Mouse (Mus musculus) lung, postnatal 0 days (tissue): Measurements from ENCODE around the gene Gm17662. TPM values are rescaled to one million over a fixed set of nuclear protein-coding genes. Genes with fewer than 3 reads are reported as not detected.

ENCODE experiments used
- ATAC-seq: fragments of 200-750 bp; cut with Nextera tagmentation; 2 replicates; pipeline ENCODE4 v1.8.0; 2017; ENCODE audit warnings: moderate library complexity
- DNase-seq: peaks from one replicate; pipeline ENCODE4 v3.0.0-alpha.2; 2016; ENCODE audit warnings: low spot score
- H3K27ac ChIP-seq: fragments of 300-500 bp; sonication (generic); 2 replicates; pipeline ENCODE4 v1.5.1; 2014; ENCODE audit warnings: antibody characterized with exemption, mild to moderate bottlenecking, low read length, mixed read lengths
- H3K27me3 ChIP-seq: fragments of 300-500 bp; sonication (generic); replicated peaks from 2 replicates; pipeline ENCODE4 v1.6.1; 2014; ENCODE audit warnings: low read length, mixed read lengths; ENCODE audit not compliant: insufficient read depth
- H3K36me3 ChIP-seq: fragments of 300-500 bp; sonication (generic); 2 replicates; pipeline ENCODE4 v1.6.1; 2014; ENCODE audit warnings: low read length, mixed read lengths; ENCODE audit not compliant: insufficient read depth
- H3K4me1 ChIP-seq: fragments of 300-500 bp; sonication (generic); 2 replicates; pipeline ENCODE4 v1.6.1; 2014; ENCODE audit warnings: antibody characterized with exemption, low read depth, low read length, mixed read lengths; ENCODE audit not compliant: insufficient read depth
- H3K4me2 ChIP-seq: fragments of 300-500 bp; sonication (generic); replicated peaks from 2 replicates; pipeline ENCODE4 v1.6.1; 2014; ENCODE audit warnings: low read depth, mild to moderate bottlenecking, low read length, moderate library complexity, mixed read lengths
- H3K4me3 ChIP-seq: fragments of 300-500 bp; sonication (generic); 2 replicates; pipeline ENCODE4 v1.5.1; 2014; ENCODE audit warnings: low read depth, low read length
- H3K9ac ChIP-seq: fragments of 300-500 bp; sonication (generic); replicated peaks from 2 replicates; pipeline ENCODE4 v1.6.1; 2014; ENCODE audit warnings: low read depth, mild to moderate bottlenecking
- H3K9me3 ChIP-seq: fragments of 300-500 bp; sonication (generic); 2 replicates; pipeline ENCODE4 v1.6.1; 2016; ENCODE audit warnings: low read length, mixed read lengths
- CTCF ChIP-seq: IDR thresholded peaks from 2 replicates; pipeline ENCODE4 v1.5.1; 2016; ENCODE audit warnings: antibody characterized with exemption, mild to moderate bottlenecking
- EP300 ChIP-seq: IDR thresholded peaks from 2 replicates; pipeline ENCODE4 v1.6.1; 2016; ENCODE audit warnings: antibody characterized with exemption, mild to moderate bottlenecking, control low read depth
- WGBS: fragments of 180-500 bp; shearing (Covaris S2); extraction: QIAGEN DNeasy Blood & Tissue Kit; methylation state at CpG from one replicate; pipeline ENCODE4 v1.1.7; 2014; 5-methylcytosine and 5-hydroxymethylcytosine counted together
- polyA plus RNA-seq: library from polyadenylated mRNA; unstranded; fragments of >200 nt; fragmentation: Nextera tagmentation; extraction: Ambion mirVana; gene quantifications from 2 replicates; pipeline ENCODE4 v1.2.1, GENCODE M21; 2015

The Gm17662 gene
- polyA plus RNA-seq, 1 experiment from 2014 or later: not detected

GRCm38 (mm10) chr4:104870196-104870595 lies 13.1 kb downstream of the Gm17662 start:
- Histone ChIP-seq H3K27ac (no peak overlapping the region), H3K27me3 (no peaks in the 10 kb centered on the region), H3K4me3 (no peak overlapping the region), H3K4me2 (no peak overlapping the region), H3K9me3 (no peaks in the 10 kb centered on the region), H3K36me3 (no peaks in the 10 kb centered on the region), H3K4me1 (no peaks in the 10 kb centered on the region), H3K9ac (no peak overlapping the region)
- no peak for ATAC-seq
- TF ChIP-seq EP300 (no peak), CTCF (no peak)
- DNase-seq: no peak
- WGBS: 86% methylated on average over 5 of the region's 5 CpGs

GRCm38 (mm10) chr4:104875832-104876231 lies 18.7 kb downstream of the Gm17662 start:
- Histone ChIP-seq H3K36me3 (no peaks in the 10 kb centered on the region), H3K9ac (no peak overlapping the region), H3K4me2 (no peak overlapping the region), H3K4me1 (no peaks in the 10 kb centered on the region), H3K4me3 (no peak overlapping the region), H3K27ac (no peak overlapping the region), H3K27me3 (no peaks in the 10 kb centered on the region), H3K9me3 (no peaks in the 10 kb centered on the region)
- TF ChIP-seq CTCF (no peak), EP300 (no peak)
- ATAC-seq (no peak), DNase-seq (no peak)
- WGBS: 71% methylated on average over 4 of the region's 4 CpGs

- Histone ChIP-seq H3K4me3 (no peak within 1 kb of the TSS), H3K36me3 (no peaks in the 10 kb centered on the region), H3K9me3 (no peaks in the 10 kb centered on the region), H3K4me1 (no peaks in the 10 kb centered on the region), H3K9ac (no peak within 1 kb of the TSS), H3K4me2 (no peak within 1 kb of the TSS), H3K27me3 (no peaks in the 10 kb centered on the region), H3K27ac (no peak within 1 kb of the TSS)
- DNase-seq: no peak
- 75% methylated on average over 3 of the region's 3 CpGs for WGBS
- ATAC-seq: no peak
- TF ChIP-seq EP300: no peak
- TF ChIP-seq CTCF: no peak
Observed at GRCm38 (mm10) chr4:104876323-104876722, 19.2 kb downstream of the Gm17662 start, which contains the start of gene C8a. Gene C8a, minus strand, starts transcription at chr4:104876398.

DNA sequence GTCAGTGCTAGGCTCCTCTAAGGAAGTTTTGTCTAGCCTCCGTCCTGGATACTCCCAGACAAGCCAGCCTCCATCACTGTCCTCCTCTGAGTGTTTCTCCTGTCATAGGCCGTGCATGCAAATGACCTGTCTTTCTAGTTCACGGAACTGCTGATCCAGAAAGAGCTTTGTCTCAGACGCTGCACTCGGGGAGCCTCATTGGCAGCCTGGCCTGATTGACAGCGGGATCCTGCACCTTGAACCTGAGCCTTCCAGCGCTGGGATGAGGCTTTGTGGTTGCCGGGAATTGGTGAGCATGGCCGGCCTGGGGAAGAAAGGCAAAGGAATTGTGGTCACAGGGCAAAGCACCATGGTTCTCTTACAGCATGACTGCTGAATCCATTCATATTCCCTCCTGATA lies 30.4 kb downstream of the Gm17662 start:
- no peaks in the 10 kb centered on the region for H3K36me3 ChIP-seq
- TF ChIP-seq CTCF: no peak
- no peak for TF ChIP-seq EP300
- ATAC-seq: no peak
- 76% methylated on average over 9 of the region's 9 CpGs for WGBS
- no peaks in the 10 kb centered on the region for H3K9me3 ChIP-seq
- H3K4me3 ChIP-seq: no peak overlapping the region
- H3K4me2 ChIP-seq: no peak overlapping the region
- H3K27me3 ChIP-seq: no peaks in the 10 kb centered on the region
- DNase-seq: no peak
- no peaks in the 10 kb centered on the region for H3K4me1 ChIP-seq
- H3K27ac ChIP-seq: no peak overlapping the region
- H3K9ac ChIP-seq: no peak overlapping the region

GRCm38 (mm10) chr4:104888499-104889262 lies 31.6 kb downstream of the Gm17662 start:
- DNase-seq (peak; percentile 48), ATAC-seq (peak; percentile 44; the same call in 1 of the 2 replicates)
- H3K27ac ChIP-seq: no peak overlapping the region

GRCm38 (mm10) chr4:104891708-104892107 lies 34.6 kb downstream of the Gm17662 start:
- Histone ChIP-seq H3K36me3 (no peaks in the 10 kb centered on the region), H3K4me2 (no peak overlapping the region), H3K9me3 (no peaks in the 10 kb centered on the region), H3K4me1 (no peaks in the 10 kb centered on the region), H3K27me3 (no peaks in the 10 kb centered on the region), H3K4me3 (no peak overlapping the region), H3K9ac (no peak overlapping the region), H3K27ac (no peak overlapping the region)
- 63% methylated on average over 7 of the region's 7 CpGs for WGBS
- ATAC-seq (no peak), DNase-seq (no peak)
- TF ChIP-seq CTCF (no peak), EP300 (no peak)

More at GRCm38 (mm10) chr4:104888499-104889262, 31.6 kb downstream of the Gm17662 start:
- TF ChIP-seq EP300 (no peak), CTCF (no peak)
- Histone ChIP-seq H3K27me3 (no peaks in the 10 kb centered on the region), H3K9me3 (no peaks in the 10 kb centered on the region), H3K4me1 (no peaks in the 10 kb centered on the region), H3K36me3 (no peaks in the 10 kb centered on the region), H3K4me3 (no peak overlapping the region), H3K9ac (no peak overlapping the region), H3K4me2 (no peak overlapping the region)
- WGBS: 64% methylated on average over 9 of the region's 9 CpGs
